Mouse (Mus musculus) left cerebral cortex, adult 9 months (tissue): ENCODE measurements around the gene Fam114a1.

Experiments used
- DNase-seq, 2 experiments: peaks; one replicate each; pipeline ENCODE4 v3.0.0; 2022; ENCODE audit warnings: low spot score in 2 of 2

The Fam114a1 gene

DNA sequence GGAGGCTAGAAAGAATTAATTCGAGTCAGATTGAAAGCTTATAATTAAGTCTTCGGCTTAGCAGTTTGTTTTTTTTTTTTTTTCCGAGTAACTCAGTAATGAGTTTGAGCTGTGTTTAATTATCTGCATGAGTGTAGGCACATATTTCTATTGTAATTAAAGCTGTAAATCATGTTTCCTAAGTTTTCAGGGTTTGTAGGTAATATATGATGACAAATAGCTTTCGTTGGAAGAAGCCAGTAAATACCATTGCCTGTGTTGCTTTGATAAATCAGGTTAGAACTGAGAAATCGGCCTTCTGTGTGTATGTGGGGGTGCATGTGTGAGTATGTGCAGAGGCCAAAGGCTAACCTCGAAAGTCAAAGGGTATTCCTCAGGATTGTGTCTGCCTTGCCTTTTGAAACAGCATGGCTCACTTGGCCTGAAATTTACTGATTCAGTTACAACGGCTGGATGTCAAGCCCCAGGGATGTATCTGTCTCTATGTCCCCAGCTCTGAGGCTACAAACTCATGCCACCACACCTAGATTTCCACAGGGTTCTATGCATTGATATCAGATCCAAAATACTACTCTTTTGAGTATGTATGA is 34.2 kb downstream of the Fam114a1 start:
- DNase-seq: no peak

GRCm38 (mm10) chr5:65005251-65005650 is 35.4 kb downstream of the Fam114a1 start:
- DNase-seq: no peak

- DNase-seq: peak in 1 of 2 experiments; percentile 12
These were observed 36.2 kb downstream of the Fam114a1 start for GRCm38 (mm10) chr5:65006011-65006491.

GRCm38 (mm10) chr5:65011901-65012573 is 42.2 kb downstream of the Fam114a1 start:
- no peak for DNase-seq

DNA sequence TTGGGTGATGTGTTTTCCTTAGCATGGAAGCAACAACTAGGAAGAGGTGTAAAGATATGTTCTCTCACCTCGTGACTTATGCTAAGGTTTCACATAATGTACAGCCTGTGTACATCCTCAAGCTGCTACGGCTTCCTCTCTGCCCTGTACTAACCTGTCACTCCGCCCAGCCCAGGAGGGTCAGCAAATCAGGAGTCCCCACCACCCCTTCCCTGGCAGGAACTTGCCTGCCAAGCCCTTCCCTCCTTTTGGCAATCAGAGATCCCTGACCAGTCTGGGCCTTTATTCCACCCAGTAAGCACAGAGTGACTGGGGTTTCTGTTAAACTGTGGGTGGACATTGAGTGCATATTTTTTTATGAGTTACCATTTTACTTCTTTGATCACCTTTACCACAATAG is 45.6 kb downstream of the Fam114a1 start:
- no peak for DNase-seq

DNA sequence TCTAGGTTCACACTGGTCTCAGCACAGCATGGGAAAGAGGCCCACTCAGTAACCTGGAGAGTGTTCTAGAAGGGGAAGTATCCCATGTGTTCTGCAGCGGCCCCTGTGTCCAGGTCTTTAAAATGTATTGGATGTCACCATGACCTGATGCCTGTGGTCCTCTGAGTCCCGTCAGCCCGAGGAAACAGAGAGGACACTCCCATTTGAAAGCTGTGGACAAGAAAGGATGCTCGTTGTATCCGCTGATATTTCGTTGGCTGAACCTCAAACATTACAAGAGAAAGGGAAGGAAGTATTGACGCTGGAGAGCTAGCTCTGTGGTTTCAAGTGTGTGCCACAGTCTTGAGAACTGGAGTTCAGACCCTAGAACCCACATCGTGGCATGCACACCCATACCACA is 49.2 kb downstream of the Fam114a1 start:
- DNase-seq: no peak

- DNase-seq: no peak
These were observed 50.0 kb downstream of the Fam114a1 start for GRCm38 (mm10) chr5:65019823-65020222.

DNA sequence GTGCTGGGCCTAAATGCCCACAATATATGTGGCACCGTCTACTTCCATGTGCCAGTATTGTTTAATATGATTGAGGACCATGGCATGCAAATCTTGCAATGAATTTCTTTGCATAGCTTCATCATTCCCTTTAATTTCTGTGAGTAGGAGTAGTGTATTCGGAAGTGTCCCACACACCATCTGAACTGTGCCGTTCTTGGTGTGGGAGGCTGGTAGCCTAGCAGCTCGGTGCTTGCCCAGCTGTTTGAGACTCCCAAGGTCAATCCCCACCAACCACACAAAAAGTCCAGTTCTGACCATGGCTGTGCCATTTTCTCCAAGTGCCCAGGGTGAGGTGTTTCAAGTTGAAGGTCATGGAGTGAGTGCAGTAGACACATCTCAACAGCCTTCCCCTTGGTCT is 52.1 kb downstream of the Fam114a1 start:
- DNase-seq: peak; percentile 18 to 47

DNA sequence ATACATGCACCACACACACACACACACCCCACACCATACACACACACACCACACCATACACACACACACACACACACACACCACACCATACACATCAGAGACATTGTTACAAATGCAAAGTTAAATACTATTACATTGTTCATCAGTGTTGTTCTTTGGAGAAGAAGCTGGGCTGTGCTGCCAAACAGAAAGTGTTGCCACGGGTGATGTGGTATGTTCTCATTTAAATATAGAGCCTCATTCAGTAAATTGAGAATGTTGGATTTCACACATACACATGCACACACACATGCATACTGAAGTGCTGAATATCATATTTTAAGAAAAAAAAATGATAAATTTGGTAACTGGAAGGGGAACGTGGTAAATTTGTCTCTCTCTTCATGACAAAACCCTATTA is 54.8 kb downstream of the Fam114a1 start:
- no peak for DNase-seq

GRCm38 (mm10) chr5:65025916-65026315 is 56.0 kb downstream of the Fam114a1 start:
- DNase-seq: no peak

DNA sequence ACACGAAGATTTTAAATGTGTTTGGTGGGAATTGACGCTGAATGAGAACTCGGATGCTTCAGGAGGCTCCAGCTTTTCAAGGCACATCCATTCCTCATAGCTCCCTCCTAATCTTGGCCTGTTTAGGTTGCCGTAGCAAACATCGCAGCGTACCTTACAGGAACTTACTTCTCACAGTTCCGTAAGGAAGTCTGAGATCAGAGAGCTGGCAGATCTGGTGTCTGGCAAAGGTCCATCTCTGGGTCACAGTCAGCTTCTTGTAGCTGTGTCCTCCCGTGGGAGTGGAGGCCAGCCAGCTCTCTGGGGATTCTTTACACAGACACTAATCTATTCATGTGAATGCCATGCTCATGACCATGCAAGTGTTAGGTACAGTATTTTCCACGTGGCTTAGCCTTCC is 56.9 kb downstream of the Fam114a1 start:
- peak in 1 of 2 experiments; percentile 18 for DNase-seq

DNA sequence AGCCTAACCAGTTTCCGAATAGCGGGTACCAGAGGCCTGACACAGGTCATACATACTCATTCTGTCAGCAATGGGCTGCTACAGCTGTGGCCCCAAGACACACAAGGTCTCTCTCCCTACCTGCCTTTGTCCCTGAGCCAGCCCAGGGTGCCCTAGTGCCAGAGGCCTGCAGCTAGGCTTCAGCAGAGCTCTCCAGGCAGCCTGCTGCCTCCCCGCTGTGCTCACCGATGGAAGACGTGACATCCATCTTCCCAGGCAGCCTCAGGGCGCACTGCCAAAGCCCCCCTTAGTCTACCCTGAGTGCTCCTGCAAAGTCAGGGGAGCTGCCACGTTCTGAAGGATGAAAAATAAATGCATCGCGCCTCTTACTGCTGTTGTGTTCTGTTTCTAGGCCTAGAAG is 58.1 kb downstream of the Fam114a1 start:
- no peak for DNase-seq

DNA sequence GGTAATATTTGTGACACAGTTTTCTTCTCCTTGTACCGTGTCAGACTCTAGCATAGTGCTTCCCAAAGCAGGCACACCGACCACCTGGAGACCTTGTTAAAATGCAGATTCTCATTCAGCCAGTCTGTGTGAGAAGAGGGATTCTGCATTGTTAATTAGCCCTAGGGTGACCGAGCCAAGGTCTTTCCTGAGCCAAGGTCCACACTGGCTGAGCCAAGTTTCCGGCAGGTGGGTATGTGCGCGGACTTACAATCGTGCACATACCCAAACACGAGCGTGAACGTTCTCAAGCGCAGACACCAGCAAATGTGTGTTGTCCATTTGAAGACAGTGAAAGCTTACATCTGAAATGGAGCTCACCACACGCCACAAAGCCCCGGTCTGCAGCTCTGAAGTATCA is 66.7 kb downstream of the Fam114a1 start:
- DNase-seq: peak in 1 of 2 experiments; percentile 13

GRCm38 (mm10) chr5:65038305-65038704 is 68.4 kb downstream of the Fam114a1 start:
- DNase-seq: no peak

- no peak for DNase-seq
These were observed 69.1 kb downstream of the Fam114a1 start for GRCm38 (mm10) chr5:65038811-65039571.

DNA sequence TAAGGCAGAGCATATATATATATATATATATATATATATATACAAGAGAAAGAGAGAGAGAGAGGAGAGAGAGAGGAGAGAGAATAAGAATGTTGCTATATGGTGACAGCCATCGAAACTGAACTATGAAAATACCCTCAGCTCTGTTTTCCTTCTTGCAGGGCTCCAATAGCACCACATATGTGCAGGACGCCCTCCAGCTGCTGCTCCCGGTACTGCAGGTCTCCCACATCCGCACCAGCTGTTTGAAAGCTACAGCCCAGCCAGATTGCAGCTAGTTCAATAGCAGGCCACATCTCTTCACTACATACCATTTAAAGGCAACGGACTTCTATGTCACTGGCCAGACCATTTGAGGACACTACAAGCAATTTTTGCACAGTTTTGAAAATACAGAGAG is 70.6 kb downstream of the Fam114a1 start:
- DNase-seq: peak in 1 of 2 experiments; percentile 11

GRCm38 (mm10) chr5:65043407-65043895 is 73.6 kb downstream of the Fam114a1 start:
- no peak for DNase-seq

DNA sequence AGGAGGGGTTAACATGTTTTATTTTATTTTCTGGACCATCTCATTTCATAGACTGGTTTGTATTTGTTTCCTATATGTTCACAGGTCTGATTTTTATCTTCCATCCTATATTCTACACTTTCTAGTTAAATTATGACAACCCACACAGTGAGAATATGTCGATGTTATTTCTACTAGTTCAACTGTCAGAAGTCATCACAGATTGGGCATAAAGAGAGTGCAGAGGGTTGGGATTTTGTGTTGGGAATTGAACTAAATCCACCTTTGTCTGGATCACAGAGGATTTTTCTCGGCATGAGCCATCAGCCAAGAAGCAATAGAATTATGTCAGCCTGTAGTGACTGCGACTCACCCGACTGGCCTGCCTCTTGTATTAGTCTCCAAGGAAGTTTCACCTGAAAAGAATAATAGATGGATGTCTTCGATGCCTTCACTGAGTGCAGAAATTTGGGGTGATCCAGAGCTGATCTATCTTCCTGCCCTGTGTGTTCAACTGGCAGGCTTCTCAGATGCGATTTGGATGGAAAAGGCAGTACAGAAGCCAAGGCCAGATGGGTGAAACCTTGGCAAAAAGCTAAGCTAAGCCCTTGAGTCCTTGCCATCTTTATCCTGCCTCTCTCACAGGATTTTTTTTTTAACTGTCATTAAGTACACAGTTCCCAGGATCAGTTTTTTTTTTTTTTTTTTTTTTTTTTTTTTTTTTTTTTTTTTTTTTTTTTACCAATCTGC is 75.9 kb downstream of the Fam114a1 start:
- DNase-seq: no peak

GRCm38 (mm10) chr5:65046442-65047284 is 76.8 kb downstream of the Fam114a1 start:
- DNase-seq: no peak

DNA sequence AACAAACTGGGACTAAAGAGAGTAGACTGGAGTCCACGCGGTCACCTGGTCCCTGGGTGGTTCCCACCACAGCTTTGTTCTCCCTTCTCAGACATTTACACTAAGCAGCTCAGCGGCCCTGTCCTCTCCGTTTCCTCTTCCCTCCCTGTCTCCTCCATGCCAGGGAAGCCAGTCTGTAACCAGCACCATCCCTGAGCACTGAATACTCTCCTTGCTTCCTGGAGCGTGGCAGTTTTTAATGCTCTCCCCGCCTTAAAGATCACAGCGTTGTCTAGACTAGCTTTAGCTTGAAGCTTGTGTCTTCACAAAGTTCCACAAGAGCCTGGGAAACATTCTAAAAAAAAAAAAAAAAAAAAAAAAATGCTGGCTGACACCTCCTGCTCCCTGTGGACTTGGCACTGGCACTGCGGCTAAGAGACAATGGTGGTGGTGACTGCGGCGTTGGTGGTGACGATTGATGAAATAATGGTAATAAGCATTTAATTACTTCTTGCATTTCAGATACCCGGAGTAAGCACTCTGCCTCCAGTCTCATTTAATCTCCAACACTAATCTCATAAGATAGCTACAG is 77.5 kb downstream of the Fam114a1 start:
- DNase-seq: no peak

GRCm38 (mm10) chr5:65049880-65050279 is 80.0 kb downstream of the Fam114a1 start:
- DNase-seq: no peak
